14 mouse cellular contexts compared by ENCODE assay signal in the genomic region with DNA sequence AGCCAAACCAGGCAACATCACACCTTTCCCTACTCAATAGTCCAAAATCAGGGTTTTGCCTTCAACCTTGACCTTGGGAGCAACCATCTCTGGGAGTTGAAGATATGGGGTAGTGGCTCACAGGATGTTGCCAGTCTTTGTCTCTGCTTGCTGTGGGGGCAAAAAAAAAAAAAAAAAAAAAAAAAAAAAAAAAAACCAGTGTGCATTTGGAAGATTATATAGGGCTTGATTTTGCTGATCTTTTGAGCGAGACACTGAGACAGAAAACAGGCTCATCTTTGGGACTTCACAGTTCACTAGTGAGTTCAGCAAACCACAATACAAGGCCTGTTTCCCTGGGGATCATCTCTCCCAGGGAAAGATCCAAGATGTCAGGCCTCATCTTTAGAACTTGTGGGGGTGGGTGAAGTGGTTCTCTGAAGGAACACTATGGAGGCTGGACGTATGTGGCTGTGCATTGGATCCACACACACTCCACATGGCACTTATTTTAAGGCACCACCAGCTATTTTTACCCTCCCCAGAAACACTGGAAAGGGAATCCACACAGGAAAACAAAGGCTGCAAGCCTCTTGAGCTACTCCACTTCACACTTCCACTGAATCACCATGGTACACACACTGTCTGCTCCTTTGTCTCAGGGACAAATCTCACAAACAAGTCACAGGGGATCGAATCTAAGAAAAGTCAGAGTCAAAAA.
DNase-seq lines count a peak whose midpoint lies in the region; ATAC-seq and TF ChIP-seq lines count a peak whose summit lies in the region.
"Had no signal": no experiment of that assay in that cellular context is flagged by ENCODE, and none has a peak within 500 bp of the region (broad histone marks: within the 10 kb centered on the region; RNA-seq: fewer than 3 reads in every experiment).

No protein-coding gene starts in this region.

- H3K4me2 ChIP-seq in intestine, embryonic 15.5 days (replicated peaks), result no peak overlapping the region
- no peak overlapping the region for H3K4me2 ChIP-seq in intestine, postnatal 0 days (replicated peaks; ENCODE audit: low read depth)
- no peak overlapping the region for H3K4me2 ChIP-seq in midbrain, postnatal 0 days (ENCODE audit: low read depth, low read length, poor library complexity, severe bottlenecking)
- no peak overlapping the region for H3K4me2 ChIP-seq in midbrain, embryonic 11.5 days
- no peak overlapping the region for H3K4me2 ChIP-seq in stomach, postnatal 0 days (replicated peaks; ENCODE audit: low read depth)
- H3K4me2 ChIP-seq in forebrain, embryonic 13.5 days, result no peak overlapping the region

- peak; percentile 91 for ATAC-seq in frontal cortex, adult (ENCODE audit: low TSS enrichment)
- no peak for ATAC-seq in intestine, embryonic 15.5 days
- no peak for ATAC-seq in intestine, postnatal 0 days
- ATAC-seq in midbrain, postnatal 0 days (ENCODE audit: low FRiP score), result no peak
- ATAC-seq in midbrain, embryonic 11.5 days (ENCODE audit: low FRiP score), result no peak
- no peak for ATAC-seq in stomach, postnatal 0 days (ENCODE audit: low FRiP score, low TSS enrichment)
- ATAC-seq in forebrain, embryonic 13.5 days, result no peak
- ATAC-seq: activated CD4-positive, CD25-positive, alpha-beta regulatory T cell, adult 4 months had no signal

- H3K4me3 ChIP-seq in intestine, embryonic 15.5 days (replicated peaks), result no peak overlapping the region
- no peak overlapping the region for H3K4me3 ChIP-seq in intestine, postnatal 0 days (ENCODE audit: low read depth, low read length)
- H3K4me3 ChIP-seq in midbrain, postnatal 0 days (ENCODE audit: low read depth, low read length), result no peak overlapping the region
- H3K4me3 ChIP-seq in midbrain, embryonic 11.5 days (ENCODE audit: low read depth, low read length), result no peak overlapping the region
- no peak overlapping the region for H3K4me3 ChIP-seq in stomach, postnatal 0 days (ENCODE audit: low read depth, low read length)
- H3K4me3 ChIP-seq in forebrain, embryonic 13.5 days, result no peak overlapping the region

- DNase-seq in frontal cortex, postnatal 10 days (ENCODE audit: low spot score in 2 of 2), result no peak
- DNase-seq in midbrain, postnatal 0 days (ENCODE audit: low spot score), result no peak
- DNase-seq in midbrain, embryonic 11.5 days (ENCODE audit: low spot score, missing footprints), result no peak
- no peak for DNase-seq in stomach, postnatal 0 days (ENCODE audit: low spot score)
- DNase-seq: cerebellum, postnatal 25 days; layer of hippocampus, postnatal 36 days; retina, postnatal 1 day had no signal

- H3K27ac ChIP-seq in intestine, embryonic 15.5 days, result peak overlapping the region; percentile 79; the same call in 1 of the 2 replicates
- no peak overlapping the region; the same call in 1 of the 2 replicates for H3K27ac ChIP-seq in intestine, postnatal 0 days (ENCODE audit: low read depth, low read length)
- 0 out of 2 replicates have a peak overlapping the region, but pooled peaks have one; percentile 12 for H3K27ac ChIP-seq in midbrain, postnatal 0 days (ENCODE audit: low read depth, low read length)
- no peak overlapping the region for H3K27ac ChIP-seq in midbrain, embryonic 11.5 days (ENCODE audit: low read depth, low read length)
- H3K27ac ChIP-seq in stomach, postnatal 0 days (replicated peaks), result peak overlapping the region; percentile 82; the same call in 1 of the 2 replicates
- no peak overlapping the region for H3K27ac ChIP-seq in forebrain, embryonic 13.5 days
- H3K27ac ChIP-seq: liver, embryonic 14.5 days had no signal

- H3K9me3 ChIP-seq in intestine, embryonic 15.5 days, result no peaks in the 10 kb centered on the region
- H3K9me3 ChIP-seq in intestine, postnatal 0 days (ENCODE audit: control insufficient read depth), result no peaks in the 10 kb centered on the region
- H3K9me3 ChIP-seq in midbrain, postnatal 0 days (ENCODE audit: low read length), result no peaks in the 10 kb centered on the region
- no peaks in the 10 kb centered on the region for H3K9me3 ChIP-seq in midbrain, embryonic 11.5 days (ENCODE audit: control insufficient read depth, low read length)
- no peaks in the 10 kb centered on the region for H3K9me3 ChIP-seq in stomach, postnatal 0 days (ENCODE audit: control insufficient read depth, low read length)
- H3K9me3 ChIP-seq in forebrain, embryonic 13.5 days (replicated peaks), result no peaks in the 10 kb centered on the region
- H3K9me3 ChIP-seq: G1E had no signal

- 76% methylated on average over 3 of the region's 3 CpGs for WGBS in intestine, embryonic 15.5 days
- WGBS in intestine, postnatal 0 days, result 72% methylated on average over 3 of the region's 3 CpGs
- WGBS in midbrain, postnatal 0 days, result 74% methylated on average over 3 of the region's 3 CpGs
- WGBS in midbrain, embryonic 11.5 days, result 82% methylated on average over 3 of the region's 3 CpGs
- WGBS in stomach, postnatal 0 days, result 72% methylated on average over 3 of the region's 3 CpGs
- 83% methylated on average over 3 of the region's 3 CpGs for WGBS in forebrain, embryonic 13.5 days

- no peak overlapping the region for H3K9ac ChIP-seq in intestine, embryonic 15.5 days
- H3K9ac ChIP-seq in intestine, postnatal 0 days (ENCODE audit: low read depth, low read length), result no peak overlapping the region
- no peak overlapping the region for H3K9ac ChIP-seq in midbrain, postnatal 0 days (replicated peaks; ENCODE audit: low read length, poor library complexity, severe bottlenecking)
- no peak overlapping the region for H3K9ac ChIP-seq in midbrain, embryonic 11.5 days (ENCODE audit: low read length)
- no peak overlapping the region for H3K9ac ChIP-seq in stomach, postnatal 0 days (ENCODE audit: low read length)
- no peak overlapping the region for H3K9ac ChIP-seq in forebrain, embryonic 13.5 days
- H3K9ac ChIP-seq: liver, embryonic 14.5 days had no signal

- no peak for TF ChIP-seq CTCF in intestine, postnatal 0 days (IDR thresholded peaks at IDR 0.05; ENCODE audit: low read depth)
- no peak for TF ChIP-seq CTCF in midbrain, postnatal 0 days (IDR thresholded peaks at IDR 0.05)
- no peak for TF ChIP-seq CTCF in stomach, postnatal 0 days (IDR thresholded peaks at IDR 0.05; ENCODE audit: low read depth)

- TF ChIP-seq EP300 in stomach, postnatal 0 days (optimal IDR thresholded peaks at IDR 0.05), result no peak

- H3K27me3 ChIP-seq in intestine, embryonic 15.5 days (replicated peaks), result no peaks in the 10 kb centered on the region
- H3K27me3 ChIP-seq in intestine, postnatal 0 days (replicated peaks; ENCODE audit: control insufficient read depth, insufficient read depth, low read length), result no peaks in the 10 kb centered on the region
- no peaks in the 10 kb centered on the region for H3K27me3 ChIP-seq in midbrain, postnatal 0 days (ENCODE audit: insufficient read depth, low read length)
- no peaks in the 10 kb centered on the region for H3K27me3 ChIP-seq in midbrain, embryonic 11.5 days (ENCODE audit: control insufficient read depth, insufficient read depth, low read length)
- H3K27me3 ChIP-seq in stomach, postnatal 0 days (ENCODE audit: control insufficient read depth, insufficient read depth, low read length), result no peaks in the 10 kb centered on the region
- no peaks in the 10 kb centered on the region for H3K27me3 ChIP-seq in forebrain, embryonic 13.5 days

- H3K4me1 ChIP-seq in intestine, embryonic 15.5 days (replicated peaks), result peaks cover 73% of the 10 kb centered on the region
- H3K4me1 ChIP-seq in intestine, postnatal 0 days (replicated peaks; ENCODE audit: control insufficient read depth, insufficient read depth, low read length), result peaks cover 48% of the 10 kb centered on the region
- H3K4me1 ChIP-seq in midbrain, postnatal 0 days (ENCODE audit: insufficient read depth, low read length), result no peaks in the 10 kb centered on the region
- H3K4me1 ChIP-seq in midbrain, embryonic 11.5 days (ENCODE audit: control insufficient read depth, insufficient read depth, low read length), result peaks cover 29% of the 10 kb centered on the region
- peaks cover 24% of the 10 kb centered on the region for H3K4me1 ChIP-seq in stomach, postnatal 0 days (replicated peaks; ENCODE audit: control insufficient read depth, insufficient read depth)
- H3K4me1 ChIP-seq in forebrain, embryonic 13.5 days, result peaks cover 31% of the 10 kb centered on the region

- no peaks in the 10 kb centered on the region for H3K36me3 ChIP-seq in intestine, embryonic 15.5 days
- H3K36me3 ChIP-seq in intestine, postnatal 0 days (ENCODE audit: control insufficient read depth, insufficient read depth), result no peaks in the 10 kb centered on the region
- H3K36me3 ChIP-seq in midbrain, postnatal 0 days (ENCODE audit: insufficient read depth, low read length), result no peaks in the 10 kb centered on the region
- no peaks in the 10 kb centered on the region for H3K36me3 ChIP-seq in midbrain, embryonic 11.5 days (ENCODE audit: control insufficient read depth, insufficient read depth, low read length)
- no peaks in the 10 kb centered on the region for H3K36me3 ChIP-seq in stomach, postnatal 0 days (ENCODE audit: control insufficient read depth, insufficient read depth, low read length)
- H3K36me3 ChIP-seq in forebrain, embryonic 13.5 days (ENCODE audit: poor library complexity, severe bottlenecking), result peaks cover 10% of the 10 kb centered on the region; the same call in 1 of the 2 replicates

Comparison
In these comparisons a context has a peak if more than half of its experiments do, and no peak if none do; other contexts are left out.
1. H3K27ac ChIP-seq: peak in intestine, embryonic 15.5 days (single experiment), midbrain, postnatal 0 days (single experiment) and stomach, postnatal 0 days (single experiment); none in intestine, postnatal 0 days (single experiment), midbrain, embryonic 11.5 days (single experiment) and forebrain, embryonic 13.5 days (single experiment).